Mouse (Mus musculus) C2C12 (cell line): ENCODE results near the gene Klk9. TPM values are rescaled to one million over a fixed set of nuclear protein-coding genes. Genes with fewer than 3 reads are reported as not detected.

Experiments used
- H3K27me3 ChIP-seq: one replicate; pipeline ENCODE4 v1.6.1; 2011; ENCODE audit not compliant: control insufficient read depth, insufficient read depth, insufficient read length
- H3K36me3 ChIP-seq: one replicate; pipeline ENCODE4 v1.6.1; 2011; ENCODE audit not compliant: control insufficient read depth, insufficient read depth
- H3K4me3 ChIP-seq: one replicate; pipeline ENCODE4 v1.5.1; 2011; ENCODE audit warnings: mild to moderate bottlenecking, control low read depth; ENCODE audit not compliant: poor library complexity, insufficient read depth, severe bottlenecking
- H3K79me2 ChIP-seq: one replicate; pipeline ENCODE4 v1.6.1; 2011; ENCODE audit not compliant: control insufficient read depth, insufficient read depth
- H3K79me3 ChIP-seq: one replicate; pipeline ENCODE4 v1.6.1; 2011; ENCODE audit warnings: low read depth, control low read depth
- H3ac ChIP-seq: one replicate; pipeline ENCODE3; 2011; ENCODE audit warnings: low read depth; ENCODE audit not compliant: control insufficient read depth, insufficient read length
- CEBPB ChIP-seq: IDR thresholded peaks from one replicate; pipeline ENCODE4 v1.6.1; 2011; ENCODE audit warnings: low read depth, mild to moderate bottlenecking, control low read depth, moderate library complexity
- CTCF ChIP-seq: IDR thresholded peaks from one replicate; pipeline ENCODE4 v1.5.1; 2011; ENCODE audit not compliant: control insufficient read depth, insufficient read depth, insufficient read length
- FOSL1 ChIP-seq: IDR thresholded peaks from one replicate; pipeline ENCODE4 v1.8.0; 2011; ENCODE audit warnings: mild to moderate bottlenecking, low read length; ENCODE audit not compliant: poor library complexity, insufficient read depth, severe bottlenecking
- MAX ChIP-seq: IDR thresholded peaks from one replicate; pipeline ENCODE4 v1.6.1; 2011; ENCODE audit warnings: mild to moderate bottlenecking, control low read depth
- MYOD1 ChIP-seq: IDR thresholded peaks from one replicate; pipeline ENCODE4 v1.6.1; 2011; ENCODE audit warnings: low read depth; ENCODE audit not compliant: control insufficient read depth, insufficient read length
- MYOG ChIP-seq: IDR thresholded peaks from one replicate; pipeline ENCODE4 v1.6.1; 2011; ENCODE audit not compliant: control insufficient read depth, insufficient read length; ENCODE audit errors: extremely low read depth
- USF1 ChIP-seq: IDR thresholded peaks from one replicate; pipeline ENCODE4 v1.6.1; 2011; ENCODE audit warnings: low read depth, mild to moderate bottlenecking, control low read depth, moderate library complexity
- polyA plus RNA-seq: library from polyadenylated mRNA; unstranded; fragments of >200 nt; fragmentation: generic; extraction: Trizol; gene quantifications from one replicate; pipeline ENCODE4 v1.2.1, GENCODE M21; 2012; ENCODE audit warnings: missing spikeins

The Klk9 gene
- polyA plus RNA-seq, 1 experiment, result 0.16 TPM

GRCm38 (mm10) chr7:43841701-43842100 is 50.0 kb downstream of the Klk9 start, which contains the start of gene Klk5:
Klk5 (plus strand) TSS chr7:43841971.
- Histone ChIP-seq H3K79me2 (no peaks in the 10 kb centered on the region), H3K4me3 (no peak within 1 kb of the TSS), H3K27me3 (no peaks in the 10 kb centered on the region), H3K79me3 (no peaks in the 10 kb centered on the region), H3K36me3 (no peaks in the 10 kb centered on the region), H3ac (no peak within 1 kb of the TSS)
- TF ChIP-seq CTCF (no peak), MYOD1 (no peak), USF1 (no peak), CEBPB (no peak), MYOG (no peak), FOSL1 (no peak), MAX (no peak)

GRCm38 (mm10) chr7:43843801-43844200 is 52.1 kb downstream of the Klk9 start:
- TF ChIP-seq MYOD1, result no peak
- TF ChIP-seq FOSL1, result no peak
- no peak for TF ChIP-seq MYOG
- no peak for TF ChIP-seq MAX
- no peak for TF ChIP-seq USF1
- no peak for TF ChIP-seq CTCF
- no peak for TF ChIP-seq CEBPB
- H3K4me3 ChIP-seq, result no peak overlapping the region
- H3K27me3 ChIP-seq, result no peaks in the 10 kb centered on the region
- H3ac ChIP-seq, result no peak overlapping the region
- no peaks in the 10 kb centered on the region for H3K79me3 ChIP-seq
- no peaks in the 10 kb centered on the region for H3K79me2 ChIP-seq
- no peaks in the 10 kb centered on the region for H3K36me3 ChIP-seq

Other genes starting within 250 kb of the Klk9 start
- gene Cd33, start 247.5 kb upstream of the Klk9 start, polyA plus RNA-seq, result under 0.01 TPM
- gene Zfp658, start 229.6 kb upstream of the Klk9 start, polyA plus RNA-seq, result 0.90 TPM
- gene Zfp719, start 212.3 kb upstream of the Klk9 start, polyA plus RNA-seq, result 2.1 TPM
- not detected for gene Zfp819, start 184.7 kb upstream of the Klk9 start, polyA plus RNA-seq
- gene Ceacam18, start 157.2 kb upstream of the Klk9 start, polyA plus RNA-seq, result not detected
- gene Siglece, start 131.7 kb upstream of the Klk9 start, polyA plus RNA-seq, result not detected
- gene Ctu1, start 119.9 kb upstream of the Klk9 start, polyA plus RNA-seq, result 12.4 TPM
- not detected for gene Klk14, start 101.5 kb upstream of the Klk9 start, polyA plus RNA-seq
- not detected for gene Klk13, start 79.3 kb upstream of the Klk9 start, polyA plus RNA-seq
- gene Klk12, start 23.0 kb upstream of the Klk9 start, polyA plus RNA-seq, result not detected
- gene Klk11, start 17.3 kb upstream of the Klk9 start, polyA plus RNA-seq, result not detected
- gene Klk10, start 10.9 kb upstream of the Klk9 start, polyA plus RNA-seq, result 2.1 TPM
- gene Klk8, start 5.7 kb downstream of the Klk9 start, polyA plus RNA-seq, result 0.36 TPM
- not detected for gene Klk7, start 19.4 kb downstream of the Klk9 start, polyA plus RNA-seq
- gene Klk6, start 32.6 kb downstream of the Klk9 start, polyA plus RNA-seq, result 1.1 TPM
- gene Klk5, start 50.1 kb downstream of the Klk9 start, polyA plus RNA-seq, result not detected
- not detected for gene Klk4, start 89.3 kb downstream of the Klk9 start, polyA plus RNA-seq
- gene Klk15, start 141.8 kb downstream of the Klk9 start, polyA plus RNA-seq, result not detected
- gene Klk1b8, start 158.8 kb downstream of the Klk9 start, polyA plus RNA-seq, result not detected
- not detected for gene Klk1b1, start 174.9 kb downstream of the Klk9 start, polyA plus RNA-seq
- not detected for gene Klk1b9, start 184.2 kb downstream of the Klk9 start, polyA plus RNA-seq
- not detected for gene Klk1b11, start 204.0 kb downstream of the Klk9 start, polyA plus RNA-seq
- not detected for gene Klk1b26, start 220.3 kb downstream of the Klk9 start, polyA plus RNA-seq